Mouse (Mus musculus): ENCODE results near the gene Cdnf. TPM values are rescaled to one million over a fixed set of nuclear protein-coding genes. Genes with fewer than 3 reads are reported as not detected.

The Cdnf gene
- polyA plus RNA-seq, 1 experiment: 3.8 TPM

Other genes with a start within 250 kb of the Cdnf start
- 11.4 and 13.4 TPM in 2 replicates for gene Nmt2, start 228.8 kb upstream of the Cdnf start, polyA plus RNA-seq (2012; rRNA removed)
- 14.8 and 19.9 TPM in 2 replicates for gene Rpp38, start 180.4 kb upstream of the Cdnf start, polyA plus RNA-seq (2012; rRNA removed)
- 0.34 TPM in 1 of 2 replicates, not detected in the other for gene Acbd7, start 176.9 kb upstream of the Cdnf start, polyA plus RNA-seq (2012; rRNA removed)
- gene Olah, start 115.8 kb upstream of the Cdnf start, polyA plus RNA-seq (2012; rRNA removed): not detected in 2 replicates
- gene Meig1, start 90.4 kb upstream of the Cdnf start, polyA plus RNA-seq (2012; rRNA removed): 0.22 and 0.29 TPM in 2 replicates
- gene Dclre1c, start 88.9 kb upstream of the Cdnf start, polyA plus RNA-seq (2012; rRNA removed): 9.7 and 11.9 TPM in 2 replicates
- gene Suv39h2, start 38.0 kb upstream of the Cdnf start, polyA plus RNA-seq (2012; rRNA removed): 1.0 and 1.1 TPM in 2 replicates
- gene Gm45902, start 240 bp upstream of the Cdnf start, polyA plus RNA-seq (2012; rRNA removed): 1.5 and 1.7 TPM in 2 replicates
- 41.5 and 51.4 TPM in 2 replicates for gene Hspa14, start 216 bp upstream of the Cdnf start, polyA plus RNA-seq (2012; rRNA removed)
- gene Fam107b, start 57.5 kb downstream of the Cdnf start, polyA plus RNA-seq (2012; rRNA removed): 30.9 and 37.2 TPM in 2 replicates